In genomic region chr10:116440088-116440487, GRCm38 (mm10) we compare ENCODE assay signal across 30 mouse cellular contexts. TPM values are rescaled to one million over a fixed set of nuclear protein-coding genes. Genes with fewer than 3 reads are reported as not detected.
DNase-seq lines count a peak whose midpoint lies in the region; ATAC-seq and TF ChIP-seq lines count a peak whose summit lies in the region.
"Had no signal": no experiment of that assay in that cellular context is flagged by ENCODE, and none has a peak within 500 bp of the region (broad histone marks: within the 10 kb centered on the region; RNA-seq: fewer than 3 reads in every experiment).

No protein-coding gene starts in this region.

- no peak for TF ChIP-seq CTCF in forebrain, postnatal 0 days (IDR thresholded peaks at IDR 0.05; ENCODE audit: low read depth)
- TF ChIP-seq CTCF in liver, postnatal 0 days (IDR thresholded peaks at IDR 0.05; ENCODE audit: low read depth) = no peak
- TF ChIP-seq CTCF in liver, embryonic 14.5 days (IDR thresholded peaks at IDR 0.05; ENCODE audit: low read depth) = no peak

- peak; percentile 20; the same call in 1 of the 2 replicates for ATAC-seq in forebrain, postnatal 0 days
- ATAC-seq in forebrain, embryonic 12.5 days (ENCODE audit: low FRiP score) = no peak
- ATAC-seq in heart, embryonic 13.5 days (ENCODE audit: extremely low read depth, insufficient number of reproducible peaks, low FRiP score, low TSS enrichment) = 0 out of 2 replicates have a peak, but pooled peaks have one; percentile 26
- ATAC-seq in liver, embryonic 11.5 days (replicated peaks; ENCODE audit: low FRiP score) = peak; percentile 54; the same call in 1 of the 2 replicates
- ATAC-seq in liver, postnatal 0 days = no peak
- peak; percentile 31; the same call in 1 of the 2 replicates for ATAC-seq in liver, embryonic 14.5 days (ENCODE audit: insufficient read depth)
- ATAC-seq: forebrain, embryonic 16.5 days; intestine, postnatal 0 days; lung, postnatal 0 days; Patski had no signal

- H3K36me3 ChIP-seq in forebrain, postnatal 0 days (ENCODE audit: insufficient read depth) = peaks cover 4% of the 10 kb centered on the region; the same call in 1 of the 2 replicates
- peaks cover 7% of the 10 kb centered on the region; the same call in 1 of the 2 replicates for H3K36me3 ChIP-seq in forebrain, embryonic 12.5 days (replicated peaks)
- peaks cover 10% of the 10 kb centered on the region; the same call in 1 of the 2 replicates for H3K36me3 ChIP-seq in heart, embryonic 13.5 days
- H3K36me3 ChIP-seq in liver, embryonic 11.5 days (ENCODE audit: control insufficient read depth, insufficient read depth, low read length) = no peaks in the 10 kb centered on the region
- H3K36me3 ChIP-seq in liver, postnatal 0 days (replicated peaks; ENCODE audit: insufficient read depth, low read length) = no peaks in the 10 kb centered on the region
- no peaks in the 10 kb centered on the region for H3K36me3 ChIP-seq in liver, embryonic 14.5 days (replicated peaks; ENCODE audit: control insufficient read depth, insufficient read depth, low read depth)
- H3K36me3 ChIP-seq: stomach, embryonic 15.5 days had no signal

- H3K4me1 ChIP-seq in forebrain, postnatal 0 days (ENCODE audit: insufficient read depth) = no peaks in the 10 kb centered on the region
- no peaks in the 10 kb centered on the region for H3K4me1 ChIP-seq in forebrain, embryonic 12.5 days
- peaks cover 6% of the 10 kb centered on the region for H3K4me1 ChIP-seq in heart, embryonic 13.5 days
- H3K4me1 ChIP-seq in liver, embryonic 11.5 days (replicated peaks; ENCODE audit: control insufficient read depth, insufficient read depth, low read length) = no peaks in the 10 kb centered on the region
- no peaks in the 10 kb centered on the region for H3K4me1 ChIP-seq in liver, postnatal 0 days (ENCODE audit: insufficient read depth)
- no peaks in the 10 kb centered on the region for H3K4me1 ChIP-seq in liver, embryonic 14.5 days (replicated peaks; ENCODE audit: control insufficient read depth in 2 of 2, insufficient read depth in 2 of 2, low read length in 1 of 2)
- H3K4me1 ChIP-seq: forebrain, embryonic 10.5 days; hindbrain, embryonic 12.5 days; stomach, embryonic 15.5 days had no signal

- H3K27ac ChIP-seq in forebrain, postnatal 0 days (ENCODE audit: low read depth, low read length) = no peak overlapping the region
- H3K27ac ChIP-seq in forebrain, embryonic 12.5 days = no peak overlapping the region
- H3K27ac ChIP-seq in heart, embryonic 13.5 days (replicated peaks) = no peak overlapping the region
- no peak overlapping the region for H3K27ac ChIP-seq in liver, embryonic 11.5 days (ENCODE audit: low read depth, low read length)
- no peak overlapping the region for H3K27ac ChIP-seq in liver, postnatal 0 days (ENCODE audit: low read depth)
- no peak overlapping the region for H3K27ac ChIP-seq in liver, embryonic 14.5 days
- H3K27ac ChIP-seq: embryonic facial prominence, embryonic 13.5 days; forebrain, embryonic 10.5 days; heart, adult 2 months; hindbrain, embryonic 12.5 days; macrophage; stomach, embryonic 15.5 days had no signal

- no peaks in the 10 kb centered on the region; the same call in 1 of the 2 replicates for H3K9me3 ChIP-seq in forebrain, postnatal 0 days (ENCODE audit: low read length)
- peaks cover 9% of the 10 kb centered on the region for H3K9me3 ChIP-seq in forebrain, embryonic 12.5 days
- peaks cover 19% of the 10 kb centered on the region for H3K9me3 ChIP-seq in heart, embryonic 13.5 days
- H3K9me3 ChIP-seq in liver, embryonic 11.5 days (ENCODE audit: control insufficient read depth, low read length) = peaks cover 6% of the 10 kb centered on the region; the same call in 1 of the 2 replicates
- H3K9me3 ChIP-seq in liver, postnatal 0 days (ENCODE audit: low read length) = peaks cover 5% of the 10 kb centered on the region; the same call in 1 of the 2 replicates
- no peaks in the 10 kb centered on the region; the same call in 1 of the 2 replicates for H3K9me3 ChIP-seq in liver, embryonic 14.5 days (ENCODE audit: control insufficient read depth, low read length)
- H3K9me3 ChIP-seq: stomach, embryonic 15.5 days had no signal

- intact Hi-C loops in heart, postnatal 14 days (cut with DNase I) = no loop called here

- H3K4me2 ChIP-seq in forebrain, postnatal 0 days (ENCODE audit: low read depth) = no peak overlapping the region
- H3K4me2 ChIP-seq in forebrain, embryonic 12.5 days = no peak overlapping the region
- peak overlapping the region; percentile 56 for H3K4me2 ChIP-seq in heart, embryonic 13.5 days
- no peak overlapping the region for H3K4me2 ChIP-seq in liver, embryonic 11.5 days
- no peak overlapping the region for H3K4me2 ChIP-seq in liver, postnatal 0 days (ENCODE audit: low read depth, low read length)
- H3K4me2 ChIP-seq in liver, embryonic 14.5 days (ENCODE audit: low read depth) = no peak overlapping the region
- H3K4me2 ChIP-seq: embryonic facial prominence, embryonic 13.5 days; hindbrain, embryonic 12.5 days; stomach, embryonic 15.5 days had no signal

- no peaks in the 10 kb centered on the region for H3K27me3 ChIP-seq in forebrain, postnatal 0 days (ENCODE audit: insufficient read depth, low read length)
- H3K27me3 ChIP-seq in forebrain, embryonic 12.5 days = no peaks in the 10 kb centered on the region
- no peaks in the 10 kb centered on the region for H3K27me3 ChIP-seq in heart, embryonic 13.5 days (replicated peaks)
- no peaks in the 10 kb centered on the region for H3K27me3 ChIP-seq in liver, embryonic 11.5 days (replicated peaks; ENCODE audit: control insufficient read depth, insufficient read depth, low read length)
- H3K27me3 ChIP-seq in liver, postnatal 0 days (ENCODE audit: insufficient read depth, low read length) = no peaks in the 10 kb centered on the region
- H3K27me3 ChIP-seq in liver, embryonic 14.5 days (ENCODE audit: control insufficient read depth, insufficient read depth, low read length) = no peaks in the 10 kb centered on the region
- H3K27me3 ChIP-seq: CH12.LX; embryonic facial prominence, embryonic 13.5 days; hindbrain, embryonic 12.5 days; Patski; stomach, embryonic 15.5 days had no signal

- H3K9ac ChIP-seq in forebrain, postnatal 0 days = no peak overlapping the region
- H3K9ac ChIP-seq in forebrain, embryonic 12.5 days = no peak overlapping the region
- H3K9ac ChIP-seq in heart, embryonic 13.5 days = no peak overlapping the region
- H3K9ac ChIP-seq in liver, embryonic 11.5 days (ENCODE audit: low read depth, low read length) = no peak overlapping the region
- no peak overlapping the region for H3K9ac ChIP-seq in liver, postnatal 0 days (replicated peaks)
- H3K9ac ChIP-seq in liver, embryonic 14.5 days (replicated peaks) = no peak overlapping the region
- H3K9ac ChIP-seq: embryonic facial prominence, embryonic 13.5 days; hindbrain, embryonic 12.5 days; stomach, embryonic 15.5 days had no signal

- H3K4me3 ChIP-seq in forebrain, postnatal 0 days (ENCODE audit: low read depth, low read length) = no peak overlapping the region
- no peak overlapping the region for H3K4me3 ChIP-seq in forebrain, embryonic 12.5 days (replicated peaks)
- peak overlapping the region; percentile 18 for H3K4me3 ChIP-seq in heart, embryonic 13.5 days
- no peak overlapping the region for H3K4me3 ChIP-seq in liver, embryonic 11.5 days (ENCODE audit: low read depth, low read length)
- H3K4me3 ChIP-seq in liver, postnatal 0 days (ENCODE audit: low read depth, low read length) = no peak overlapping the region
- no peak overlapping the region for H3K4me3 ChIP-seq in liver, embryonic 14.5 days (ENCODE audit: insufficient read depth in 1 of 2, low read depth in 2 of 2, low read length in 2 of 2)
- H3K4me3 ChIP-seq: embryonic facial prominence, embryonic 13.5 days; forebrain, embryonic 10.5 days; heart, adult 2 months; hindbrain, embryonic 12.5 days; stomach, embryonic 15.5 days had no signal

- peak; percentile 7 for DNase-seq in forebrain, postnatal 0 days
- DNase-seq in heart, postnatal 14 days = no peak
- DNase-seq in liver, embryonic 11.5 days (ENCODE audit: low spot score) = no peak
- no peak for DNase-seq in liver, postnatal 0 days
- no peak for DNase-seq in liver, embryonic 14.5 days (ENCODE audit: low read depth in 3 of 3, low spot score in 3 of 3)
- no peak for DNase-seq in lung, postnatal 25 days (ENCODE audit: low spot score)
- DNase-seq: adrenal gland, postnatal 10 days; cerebellum, adult 18-20 months; cerebellum, postnatal 10 days; gastrocnemius, postnatal 25 days; heart, adult 2 months; kidney, adult 9 months; kidney, postnatal 10 days; layer of hippocampus, postnatal 36 days; left cerebral cortex, postnatal 4 days; lung, adult 18-20 months; midbrain, embryonic 14.5 days had no signal

- 85% methylated on average over 10 of the region's 10 CpGs for WGBS in forebrain, postnatal 0 days
- 91% methylated on average over 10 of the region's 10 CpGs for WGBS in forebrain, embryonic 12.5 days
- WGBS in heart, embryonic 13.5 days = 31% methylated on average over 10 of the region's 10 CpGs
- WGBS in liver, embryonic 11.5 days = 66% methylated on average over 10 of the region's 10 CpGs
- WGBS in liver, postnatal 0 days (ENCODE audit: insufficient replicate concordance) = 77% methylated on average over 10 of the region's 10 CpGs
- 59% methylated on average over 10 of the region's 10 CpGs for WGBS in liver, embryonic 14.5 days (ENCODE audit: insufficient replicate concordance)

- no peak for TF ChIP-seq EP300 in liver, postnatal 0 days (IDR thresholded peaks at IDR 0.05; ENCODE audit: low read depth)
- no peak for TF ChIP-seq EP300 in liver, embryonic 14.5 days (IDR thresholded peaks at IDR 0.05; ENCODE audit: low read depth)

RNA-seq across cellular contexts. Expression of gene Kcnmb4, which starts 33.6 kb away (rescaled TPM):
- total RNA-seq in forebrain, postnatal 0 days (2014; rRNA removed) = 68.5 and 83.6 TPM in 2 replicates
- 29.7 and 40.4 TPM in 2 replicates for polyA plus RNA-seq in forebrain, postnatal 0 days (2015; fragmentation: Nextera tagmentation; extraction: Ambion mirVana)
- polyA plus RNA-seq in forebrain, embryonic 12.5 days (2016; fragmentation: Nextera tagmentation; extraction: Ambion mirVana) = 9.3 and 10.9 TPM in 2 replicates
- polyA plus RNA-seq in heart, embryonic 13.5 days (2015; fragmentation: Nextera tagmentation; extraction: Ambion mirVana) = 3.9 and 4.4 TPM in 2 replicates
- total RNA-seq in heart, postnatal 14 days (2021) = 1 to 10 TPM in 1 of 2 experiments, under 1 TPM in 1; 0.69 to 1.1 TPM
- polyA plus RNA-seq in liver, embryonic 11.5 days (2014; fragmentation: Nextera tagmentation; extraction: Ambion mirVana) = 1.8 and 2.7 TPM in 2 replicates
- polyA plus RNA-seq in liver, postnatal 0 days (2015; fragmentation: Nextera tagmentation; extraction: Ambion mirVana) = 0.14 TPM in 1 of 2 replicates, not detected in the other
- 0.22 and 0.37 TPM in 2 replicates for polyA plus RNA-seq in liver, embryonic 14.5 days (2012; rRNA removed)
- 0.14 TPM in 1 of 2 replicates, not detected in the other for polyA plus RNA-seq in liver, embryonic 14.5 days (2014; fragmentation: Nextera tagmentation; extraction: Ambion mirVana)
- total RNA-seq: monocyte, adult 5-6 weeks had no signal
- polyA plus RNA-seq: macrophage had no signal

Comparison
In these comparisons a context has a peak if more than half of its experiments do, and no peak if none do; other contexts are left out.
1. ATAC-seq: peak in forebrain, postnatal 0 days (single experiment), heart, embryonic 13.5 days (single experiment), liver, embryonic 11.5 days (single experiment) and liver, embryonic 14.5 days (single experiment); none in forebrain, embryonic 12.5 days (single experiment) and liver, postnatal 0 days (single experiment).